Mouse (Mus musculus) G1E (cell line): ENCODE data around the gene B3gnt4. TPM values are rescaled to one million over a fixed set of nuclear protein-coding genes. Genes with fewer than 3 reads are reported as not detected.
"Not testable (repeated sequence)": the region's sequence is repeated elsewhere in the genome, so short reads cannot be mapped to it uniquely, and the experiment has no call there.

Experiments
- ATAC-seq: 2 replicates; pipeline ENCODE4 v1.8.0; 2016; ENCODE audit warnings: mild to moderate bottlenecking; ENCODE audit not compliant: insufficient number of reproducible peaks, poor library complexity, low FRiP score, severe bottlenecking; ENCODE audit errors: extremely low read depth
- DNase-seq: peaks from one replicate; pipeline ENCODE4 v3.0.0; 2012; ENCODE audit warnings: low spot score
- H3K27me3 ChIP-seq: 2 replicates; pipeline ENCODE4 v1.6.1; 2012; ENCODE audit warnings: mild to moderate bottlenecking, low read length, inconsistent platforms; ENCODE audit not compliant: insufficient read depth
- H3K36me3 ChIP-seq: replicated peaks from 2 replicates; pipeline ENCODE3; 2012; ENCODE audit warnings: mild to moderate bottlenecking, inconsistent platforms
- H3K4me1 ChIP-seq: 2 replicates; pipeline ENCODE4 v1.6.1; 2012; ENCODE audit warnings: low read depth, low read length, inconsistent platforms, mixed read lengths; ENCODE audit not compliant: insufficient read depth
- H3K4me3 ChIP-seq: 2 replicates; pipeline ENCODE4 v1.5.1; 2012; ENCODE audit warnings: low read depth, mild to moderate bottlenecking, inconsistent platforms, low read length, moderate library complexity, mixed read lengths
- H3K9me3 ChIP-seq: replicated peaks from 2 replicates; pipeline ENCODE4 v1.6.1; 2012; ENCODE audit warnings: inconsistent platforms
- CTCF ChIP-seq: IDR thresholded peaks from 2 replicates; pipeline ENCODE4 v1.5.1; 2012; ENCODE audit warnings: low read depth, low read length, inconsistent platforms, mixed read lengths
- GATA1 ChIP-seq: IDR thresholded peaks from 2 replicates; pipeline ENCODE4 v1.6.1; 2012; ENCODE audit warnings: borderline replicate concordance, low read length, inconsistent platforms, mixed read lengths
- GATA2 ChIP-seq: IDR thresholded peaks from 2 replicates; pipeline ENCODE4 v1.6.1; 2012; ENCODE audit warnings: low read depth, low read length, inconsistent platforms, borderline replicate concordance
- POLR2AphosphoS5 ChIP-seq: IDR thresholded peaks from 2 replicates; pipeline ENCODE4 v1.6.1; 2012; ENCODE audit warnings: low read depth, low read length, inconsistent platforms; ENCODE audit not compliant: insufficient replicate concordance
- TAL1 ChIP-seq: conservative IDR thresholded peaks from 2 replicates; pipeline ENCODE4 v1.6.1; 2012; ENCODE audit warnings: low read depth, low read length, inconsistent platforms, mixed read lengths
- polyA plus RNA-seq: library from polyadenylated mRNA; stranded (reverse); fragments of >175 nt; gene quantifications from 2 replicates; pipeline ENCODE4 v1.2.3, GENCODE M21; 2012
- total RNA-seq, 2 experiments: library from RNA; stranded (forward) in 1 of 2; stranded (reverse) in 1 of 2; fragments of 200-1000 nt in 1 of 2; fragments of >200 nt in 1 of 2; fragmentation: Nextera tagmentation in 1 of 2; gene quantifications; 2 replicates each; pipeline ENCODE4 v1.2.3; 2014 to 2017

B3gnt4 gene
- total and polyA plus RNA-seq, 3 experiments = 0.11 TPM; not detected in 2

DNA sequence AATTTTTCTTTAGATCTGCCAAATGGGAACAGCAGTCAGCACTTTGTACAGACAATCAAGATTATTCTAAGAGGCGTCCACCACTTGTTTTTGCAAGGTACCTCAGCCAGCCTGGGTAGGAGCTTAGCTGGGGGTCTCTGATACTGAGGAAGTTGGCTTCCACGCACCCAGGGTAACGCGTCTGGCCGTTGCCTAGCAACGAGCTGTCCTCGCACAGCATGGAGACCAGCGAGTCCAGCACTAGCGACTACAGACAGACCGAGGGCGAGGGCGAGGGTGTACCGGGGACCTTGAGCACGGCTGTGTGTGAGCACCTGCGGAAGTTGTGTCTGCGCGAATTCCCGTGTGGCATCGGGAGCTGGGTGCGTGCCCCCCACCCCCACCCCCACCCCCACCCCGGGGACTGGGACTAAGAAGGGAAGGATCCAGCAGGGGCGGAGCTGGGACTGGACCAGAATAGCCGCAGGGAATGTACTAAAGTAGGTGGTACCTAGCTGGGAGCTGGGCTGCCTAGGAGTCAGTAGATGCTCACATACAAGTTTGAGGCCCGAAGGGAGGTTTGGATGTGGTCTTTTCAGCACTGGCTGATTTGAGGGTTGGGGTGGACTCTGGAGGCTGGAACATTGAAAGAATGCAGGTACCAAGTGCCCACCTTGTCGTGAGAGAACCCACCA lies 21.0 kb upstream of the B3gnt4 start, which contains the start of the genes Lrrc43 and Il31:
TSS of gene Lrrc43 (plus strand) at position 194 of the 674 bp plus-strand sequence.
TSS of gene Il31 (minus strand) at position 378 of the 674 bp plus-strand sequence.
- no peak for DNase-seq
- no peak for ATAC-seq

GRCm38 (mm10) chr5:123489935-123490334 lies 20.3 kb upstream of the B3gnt4 start:
- TF ChIP-seq CTCF = no peak
- no peak for TF ChIP-seq POLR2AphosphoS5
- no peak for TF ChIP-seq TAL1
- TF ChIP-seq GATA2 = no peak
- no peak for TF ChIP-seq GATA1
- no peak for ATAC-seq
- H3K36me3 ChIP-seq = no peaks in the 10 kb centered on the region
- no peaks in the 10 kb centered on the region for H3K4me1 ChIP-seq
- DNase-seq = no peak
- H3K9me3 ChIP-seq = no peaks in the 10 kb centered on the region
- peaks cover 36% of the 10 kb centered on the region for H3K27me3 ChIP-seq
- no peak overlapping the region for H3K4me3 ChIP-seq

More for the DNA sequence above, 21.0 kb upstream of the B3gnt4 start, which contains the start of the genes Lrrc43 and Il31:
- Histone ChIP-seq H3K4me1 (no peaks in the 10 kb centered on the region), H3K36me3 (no peaks in the 10 kb centered on the region), H3K9me3 (no peaks in the 10 kb centered on the region), H3K27me3 (peaks cover 34% of the 10 kb centered on the region), H3K4me3 (no peak within 1 kb of the TSS)
- TF ChIP-seq GATA1 (no peak), CTCF (no peak), GATA2 (no peak), TAL1 (no peak), POLR2AphosphoS5 (no peak)

DNA sequence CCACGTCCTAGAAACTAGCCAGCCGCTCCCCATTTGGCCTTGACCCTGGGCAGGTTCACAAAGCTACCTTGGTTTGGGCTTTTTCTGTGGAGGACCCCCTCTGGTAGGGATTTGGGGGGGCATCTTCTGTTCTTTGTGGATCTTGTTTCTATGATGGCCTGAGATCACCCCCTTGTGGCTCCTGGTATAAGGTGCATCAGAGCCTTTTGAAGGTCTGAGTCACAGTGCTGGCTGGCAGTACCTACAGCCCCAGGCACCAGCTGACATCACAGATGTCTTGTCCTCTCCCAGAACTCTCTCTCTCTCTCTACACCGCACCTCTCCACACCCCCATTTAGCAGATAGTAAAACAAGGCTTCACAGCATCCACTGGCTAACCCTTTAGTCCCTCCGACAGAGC lies 10.5 kb upstream of the B3gnt4 start:
- DNase-seq = no peak

GRCm38 (mm10) chr5:123501973-123502372 lies 8.3 kb upstream of the B3gnt4 start:
- DNase-seq = no peak
- Histone ChIP-seq H3K4me1 (peaks cover 5% of the 10 kb centered on the region), H3K4me3 (no peak overlapping the region), H3K27me3 (peaks cover 45% of the 10 kb centered on the region), H3K9me3 (no peaks in the 10 kb centered on the region), H3K36me3 (no peaks in the 10 kb centered on the region)
- no peak for ATAC-seq
- no peak for TF ChIP-seq POLR2AphosphoS5
- no peak for TF ChIP-seq GATA1
- no peak for TF ChIP-seq CTCF
- no peak for TF ChIP-seq TAL1
- no peak for TF ChIP-seq GATA2

More for the DNA sequence above, 10.5 kb upstream of the B3gnt4 start:
- ATAC-seq = no peak
- Histone ChIP-seq H3K27me3 (peaks cover 49% of the 10 kb centered on the region), H3K4me1 (peaks cover 11% of the 10 kb centered on the region), H3K36me3 (no peaks in the 10 kb centered on the region), H3K9me3 (no peaks in the 10 kb centered on the region), H3K4me3 (no peak overlapping the region)
- no peak for TF ChIP-seq CTCF
- no peak for TF ChIP-seq POLR2AphosphoS5
- no peak for TF ChIP-seq GATA1
- no peak for TF ChIP-seq GATA2

DNA sequence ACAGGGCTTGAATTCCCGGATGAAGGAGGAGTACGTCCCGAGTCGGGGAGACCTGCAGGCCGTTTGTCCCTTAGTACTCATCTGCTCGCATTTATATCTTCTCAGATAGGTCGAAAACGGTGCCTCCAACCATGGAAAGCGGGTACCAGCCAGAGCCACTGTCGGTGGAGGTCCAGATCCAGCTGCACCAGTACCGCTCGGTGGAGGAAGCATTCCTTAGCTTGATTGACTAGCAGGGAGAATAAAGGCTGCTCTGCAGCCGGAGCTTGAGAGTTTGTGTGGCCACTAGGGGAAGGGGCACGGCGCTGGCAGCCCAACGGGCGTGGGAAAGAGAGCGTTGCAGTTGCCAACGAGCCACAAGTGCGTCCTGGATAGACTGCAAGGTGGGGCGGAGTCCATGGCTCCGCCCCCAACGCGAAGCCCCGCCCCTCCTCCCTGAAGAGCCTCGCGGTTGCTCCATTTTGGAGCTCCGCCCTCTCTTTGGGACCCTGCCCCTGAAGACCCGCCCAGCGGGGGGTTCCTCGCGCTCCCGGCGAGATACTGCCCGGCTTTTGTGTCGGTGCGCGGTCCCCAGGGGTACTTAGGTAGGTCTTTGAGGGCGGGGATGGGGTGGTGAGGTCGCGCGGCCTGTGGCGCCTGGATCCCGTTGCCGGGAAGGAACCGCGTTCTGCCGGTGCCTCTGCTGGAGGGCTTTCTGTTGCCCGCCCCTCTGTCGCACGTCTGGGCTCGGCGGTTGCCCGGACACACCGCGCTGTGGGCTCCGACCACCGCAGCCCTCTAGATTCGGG lies 2.1 kb upstream of the B3gnt4 start:
- Histone ChIP-seq H3K4me1 (peaks cover 15% of the 10 kb centered on the region), H3K4me3 (peak overlapping the region; percentile 63; the same call in 1 of the 2 replicates), H3K9me3 (no peaks in the 10 kb centered on the region), H3K27me3 (peaks cover 31% of the 10 kb centered on the region), H3K36me3 (peaks cover 26% of the 10 kb centered on the region)
- peak; percentile 36 for DNase-seq
- peak; percentile 28 for ATAC-seq
- TF ChIP-seq GATA2 = no peak
- TF ChIP-seq POLR2AphosphoS5 = no peak
- TF ChIP-seq GATA1 = no peak
- no peak for TF ChIP-seq TAL1
- TF ChIP-seq CTCF = no peak

DNA sequence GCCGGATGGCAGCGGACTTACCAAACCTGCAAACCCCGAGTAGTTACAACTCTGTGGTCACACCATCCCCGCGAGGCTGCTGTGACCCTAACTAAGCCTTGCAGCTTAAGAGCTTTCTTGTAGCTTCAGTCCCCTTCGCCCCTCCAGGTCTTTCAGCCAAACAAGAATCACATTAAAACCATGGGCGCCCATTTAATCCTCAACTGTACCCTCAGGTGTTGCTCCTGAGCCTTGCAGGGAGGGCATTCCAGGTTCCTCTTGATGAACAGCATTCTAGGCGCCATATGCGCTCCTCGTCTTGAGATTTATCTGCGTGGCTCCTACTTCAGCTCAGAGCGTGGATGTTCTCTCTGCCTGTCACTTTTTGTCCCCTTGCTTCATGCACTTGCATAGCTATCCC lies 1.3 kb upstream of the B3gnt4 start:
- Histone ChIP-seq H3K9me3 (no peaks in the 10 kb centered on the region), H3K4me3 (no peak overlapping the region), H3K4me1 (peaks cover 15% of the 10 kb centered on the region), H3K36me3 (peaks cover 29% of the 10 kb centered on the region), H3K27me3 (peaks cover 25% of the 10 kb centered on the region)
- TF ChIP-seq TAL1 = no peak
- TF ChIP-seq GATA2 = no peak
- no peak for TF ChIP-seq CTCF
- TF ChIP-seq POLR2AphosphoS5 = no peak
- TF ChIP-seq GATA1 = no peak
- ATAC-seq = no peak
- DNase-seq = no peak

DNA sequence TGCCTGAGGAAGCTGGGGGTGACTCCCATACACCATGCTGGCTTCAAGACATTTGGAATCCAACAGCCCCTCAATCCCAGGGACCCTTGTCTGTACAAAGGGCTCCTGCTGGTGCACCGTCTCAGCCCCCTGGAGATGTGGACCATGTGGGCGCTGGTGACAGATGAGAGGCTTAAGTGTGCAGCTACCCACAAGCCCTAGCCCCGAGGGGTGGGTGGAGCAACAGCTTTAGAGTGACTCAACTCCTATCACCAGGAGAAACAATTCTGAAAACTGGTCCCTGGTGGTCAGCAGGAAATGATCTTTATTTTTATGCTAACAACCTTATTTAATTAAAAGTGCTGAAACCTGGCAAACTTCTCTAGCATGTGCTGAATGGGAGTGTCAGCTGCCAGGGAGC lies 1.2 kb downstream of the B3gnt4 start:
- not testable (repeated sequence) for DNase-seq, ATAC-seq, H3K9me3 ChIP-seq, H3K4me3 ChIP-seq
- H3K27me3 ChIP-seq = peaks cover 22% of the 10 kb centered on the region
- peaks cover 53% of the 10 kb centered on the region for H3K36me3 ChIP-seq
- peaks cover 15% of the 10 kb centered on the region for H3K4me1 ChIP-seq
